14 mouse cellular contexts compared by ENCODE assay signal in the genomic region with DNA sequence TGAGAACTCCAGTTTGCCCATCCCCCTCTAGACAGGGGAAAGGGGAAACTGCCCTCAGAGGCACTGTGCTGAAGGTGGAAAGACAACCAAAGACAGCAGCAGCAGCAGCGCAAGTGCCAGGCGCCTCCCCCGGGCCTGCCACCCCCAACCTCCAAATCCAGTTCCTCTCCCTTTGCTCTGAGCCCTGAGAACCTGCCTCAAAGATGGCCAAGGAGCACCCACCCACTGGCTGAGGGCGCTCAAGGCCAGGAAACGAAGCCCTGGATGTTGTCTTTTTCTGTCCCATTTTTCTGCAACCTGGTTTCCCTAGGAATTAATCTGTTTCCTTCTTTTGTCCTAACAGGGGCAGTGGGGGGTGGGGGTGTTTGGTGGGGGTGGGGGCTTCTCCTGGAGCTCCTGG. TPM values are rescaled to one million over a fixed set of nuclear protein-coding genes. Genes with fewer than 3 reads are reported as not detected.
DNase-seq lines count a peak whose midpoint lies in the region; ATAC-seq and TF ChIP-seq lines count a peak whose summit lies in the region.
"Had no signal": no experiment of that assay in that cellular context is flagged by ENCODE, and none has a peak within 500 bp of the region (broad histone marks: within the 10 kb centered on the region; RNA-seq: fewer than 3 reads in every experiment).

No protein-coding gene starts in this region.

- H3K4me1 ChIP-seq in heart, embryonic 14.5 days (ENCODE audit: control insufficient read depth in 2 of 2, insufficient read depth in 2 of 2, low read length in 2 of 2) = peaks cover 13 to 24% of the 10 kb centered on the region in 2 experiments; a peak in 3 of 4 replicates
- peaks cover 49% of the 10 kb centered on the region for H3K4me1 ChIP-seq in G1E (ENCODE audit: insufficient read depth, low read depth, low read length)
- peaks cover 37% of the 10 kb centered on the region for H3K4me1 ChIP-seq in embryonic facial prominence, embryonic 13.5 days

- no peak for TF ChIP-seq CTCF in left cerebral cortex, adult 2 months (IDR thresholded peaks at IDR 0.05)
- no peak for TF ChIP-seq CTCF in G1E (IDR thresholded peaks at IDR 0.05; ENCODE audit: low read depth, low read length)

- ATAC-seq in heart, embryonic 14.5 days (ENCODE audit: insufficient number of reproducible peaks, insufficient read depth, low FRiP score, low read depth) = no peak
- ATAC-seq in G1E (ENCODE audit: extremely low read depth, insufficient number of reproducible peaks, low FRiP score, poor library complexity, severe bottlenecking) = no peak
- no peak for ATAC-seq in embryonic facial prominence, embryonic 13.5 days (ENCODE audit: insufficient number of reproducible peaks, insufficient read depth, low FRiP score, low TSS enrichment, low read depth)
- ATAC-seq: activated CD4-positive, CD25-positive, alpha-beta regulatory T cell, adult 4 months; midbrain, embryonic 13.5 days had no signal

- intact Hi-C loops in heart, postnatal 25 days (cut with DNase I) = no loop called here
- intact Hi-C loops in left cerebral cortex, adult 2 months (cut with DNase I) = loop anchor here (5.0 kb wide), 1 partner anchor 48 kb away; a partner anchor contains a TSS

- peaks cover 33% of the 10 kb centered on the region for H3K27me3 ChIP-seq in heart, embryonic 14.5 days (ENCODE audit: control insufficient read depth, insufficient read depth, low read length)
- peaks cover 36% of the 10 kb centered on the region; the same call in 1 of the 2 replicates for H3K27me3 ChIP-seq in G1E (ENCODE audit: insufficient read depth, low read length)
- H3K27me3 ChIP-seq in embryonic facial prominence, embryonic 13.5 days = peaks cover 68% of the 10 kb centered on the region

- H3K27ac ChIP-seq in heart, embryonic 14.5 days (replicated peaks in 1 of 2; ENCODE audit: control insufficient read depth in 1 of 2, insufficient read depth in 1 of 2, low read depth in 2 of 2, low read length in 2 of 2) = peak overlapping the region; percentile 30 to 78; a peak in 2 of 4 replicates
- H3K27ac ChIP-seq in left cerebral cortex, adult 2 months = peak overlapping the region; percentile 86; the same call in 1 of the 2 replicates
- H3K27ac ChIP-seq in embryonic facial prominence, embryonic 13.5 days = peak overlapping the region; percentile 28; the same call in 1 of the 2 replicates
- H3K27ac ChIP-seq: midbrain, embryonic 13.5 days had no signal

- H3K36me3 ChIP-seq in heart, embryonic 14.5 days (ENCODE audit: control insufficient read depth, insufficient read depth, low read length) = peaks cover 31% of the 10 kb centered on the region
- peaks cover 65% of the 10 kb centered on the region for H3K36me3 ChIP-seq in G1E (replicated peaks)
- peaks cover 34% of the 10 kb centered on the region for H3K36me3 ChIP-seq in embryonic facial prominence, embryonic 13.5 days

- no peaks in the 10 kb centered on the region for H3K9me3 ChIP-seq in heart, embryonic 14.5 days (ENCODE audit: control insufficient read depth, low read length)
- H3K9me3 ChIP-seq in G1E (replicated peaks) = peaks cover 15% of the 10 kb centered on the region
- H3K9me3 ChIP-seq in embryonic facial prominence, embryonic 13.5 days = no peaks in the 10 kb centered on the region
- H3K9me3 ChIP-seq: hindbrain, embryonic 10.5 days; midbrain, embryonic 13.5 days had no signal

- no peak for DNase-seq in heart, postnatal 25 days (ENCODE audit: low spot score)
- DNase-seq in left cerebral cortex, adult 2 months (ENCODE audit: extremely low spot score in 1 of 2, low spot score in 2 of 2) = no peak
- no peak for DNase-seq in left cerebral cortex, adult 11 months (ENCODE audit: low spot score)
- no peak for DNase-seq in G1E (ENCODE audit: low spot score)
- no peak for DNase-seq in gastrocnemius, postnatal 25 days
- DNase-seq: cerebellum, adult 8-10 months; kidney, adult 2 months; layer of hippocampus, adult 9-11 months; left cerebral cortex, postnatal 4 days had no signal

- 56% methylated on average over 5 of the region's 5 CpGs for WGBS in heart, embryonic 14.5 days
- 33% methylated on average over 5 of the region's 5 CpGs for WGBS in embryonic facial prominence, embryonic 13.5 days

- H3K4me2 ChIP-seq in heart, embryonic 14.5 days (ENCODE audit: low read length) = peak overlapping the region; percentile 91
- peak overlapping the region; percentile 78; the same call in 1 of the 2 replicates for H3K4me2 ChIP-seq in embryonic facial prominence, embryonic 13.5 days

- no peak overlapping the region for H3K9ac ChIP-seq in heart, embryonic 14.5 days (ENCODE audit: low read length)
- no peak overlapping the region for H3K9ac ChIP-seq in embryonic facial prominence, embryonic 13.5 days

- H3K4me3 ChIP-seq in heart, embryonic 14.5 days (ENCODE audit: control insufficient read depth in 1 of 2, insufficient read depth in 1 of 2, low read depth in 1 of 2, low read length in 2 of 2) = no peak overlapping the region
- H3K4me3 ChIP-seq in left cerebral cortex, adult 2 months = no peak overlapping the region
- H3K4me3 ChIP-seq in G1E (ENCODE audit: low read depth, low read length) = peak overlapping the region; percentile 6; the same call in 1 of the 2 replicates
- no peak overlapping the region for H3K4me3 ChIP-seq in embryonic facial prominence, embryonic 13.5 days
- H3K4me3 ChIP-seq: midbrain, embryonic 13.5 days had no signal

RNA-seq across cellular contexts. Expression of a gene that starts 0.8 kb away (rescaled TPM):
- 5.6 and 6.5 TPM in 2 replicates for polyA plus RNA-seq in heart, embryonic 14.5 days (2014; fragmentation: Nextera tagmentation; extraction: Ambion mirVana)
- total RNA-seq in heart, postnatal 25 days (2021) = 10 to 100 TPM; 13.9 to 17.8 TPM
- total RNA-seq in left cerebral cortex, adult 2 months (2021) = 10 to 100 TPM; 10.8 to 14.0 TPM
- total RNA-seq in G1E (2014; fragmentation: Nextera tagmentation) (5.2 and 8.0 TPM in 2 replicates), G1E (2017) (11.2 and 12.6 TPM in 2 replicates)
- polyA plus RNA-seq in G1E (2012) = 11.5 and 13.2 TPM in 2 replicates
- 6.8 and 7.2 TPM in 2 replicates for polyA plus RNA-seq in embryonic facial prominence, embryonic 13.5 days (2015; fragmentation: Nextera tagmentation; extraction: Ambion mirVana)
- total RNA-seq in gastrocnemius, postnatal 25 days (2021) = 1 to 10 TPM; 3.0 to 4.6 TPM

RNA-seq across cellular contexts. Expression of a gene that starts 48.2 kb away (rescaled TPM):
- polyA plus RNA-seq in heart, embryonic 14.5 days (2014; fragmentation: Nextera tagmentation; extraction: Ambion mirVana) = 6.3 and 6.5 TPM in 2 replicates
- total RNA-seq in heart, postnatal 25 days (2021) = 10 to 100 TPM in 1 of 2 experiments, 1 to 10 TPM in 1; 10.0 to 10.7 TPM
- total RNA-seq in left cerebral cortex, adult 2 months (2021) = 10 to 100 TPM; 17.0 to 19.8 TPM
- total RNA-seq in G1E (2014; fragmentation: Nextera tagmentation) (27.1 and 35.1 TPM in 2 replicates), G1E (2017) (8.9 and 9.4 TPM in 2 replicates)
- 11.7 and 12.0 TPM in 2 replicates for polyA plus RNA-seq in G1E (2012)
- polyA plus RNA-seq in embryonic facial prominence, embryonic 13.5 days (2015; fragmentation: Nextera tagmentation; extraction: Ambion mirVana) = 7.2 and 7.6 TPM in 2 replicates
- total RNA-seq in gastrocnemius, postnatal 25 days (2021) = 1 to 10 TPM; 9.3 to 9.4 TPM

Comparison
In these comparisons a context has a peak if more than half of its experiments do, and no peak if none do; other contexts are left out.
1. H3K27ac ChIP-seq: peak in every context shown above with its lines; median percentile 86 in left cerebral cortex, adult 2 months; 54 in heart, embryonic 14.5 days; 28 in embryonic facial prominence, embryonic 13.5 days.